Mouse (Mus musculus): ENCODE results near the gene Gm20388. TPM values are rescaled to one million over a fixed set of nuclear protein-coding genes. Genes with fewer than 3 reads are reported as not detected.
"Not testable (repeated sequence)": the region's sequence is repeated elsewhere in the genome, so short reads cannot be mapped to it uniquely, and the experiment has no call there.

Gene Gm20388
- polyA plus RNA-seq, 1 experiment from 2014 or later: not detected

GRCm38 (mm10) chr8:123181391-123181790 is 3270.8 kb downstream of the Gm20388 start:
- Histone ChIP-seq H3K9ac (no peak overlapping the region), H3K4me1 (0 out of 2 replicates have a peak, but pooled peaks cover 11% of the 10 kb centered on the region), H3K4me2 (no peak overlapping the region), H3K27me3 (replicated peaks) (peaks cover 17% of the 10 kb centered on the region; the same call in 1 of the 2 replicates), H3K27ac (no peak overlapping the region), H3K9me3 (replicated peaks) (peaks cover 15% of the 10 kb centered on the region), H3K36me3 (no peaks in the 10 kb centered on the region), H3K4me3 (no peak overlapping the region)
- ATAC-seq: peak; percentile 27
- WGBS (ENCODE audit: insufficient replicate concordance): 64% methylated on average over 3 of the region's 3 CpGs

- no peak within 1 kb of the TSS for H3K4me3 ChIP-seq
- H3K9ac ChIP-seq: no peak within 1 kb of the TSS
- no peaks in the 10 kb centered on the region for H3K9me3 ChIP-seq (replicated peaks)
- no peaks in the 10 kb centered on the region for H3K36me3 ChIP-seq
- ATAC-seq: no peak
- peaks cover 27% of the 10 kb centered on the region for H3K27me3 ChIP-seq (replicated peaks)
- no peak within 1 kb of the TSS for H3K27ac ChIP-seq
- 47% methylated on average over 19 of the region's 19 CpGs for WGBS (ENCODE audit: insufficient replicate concordance)
- no peak within 1 kb of the TSS for H3K4me2 ChIP-seq
- peaks cover 36% of the 10 kb centered on the region for H3K4me1 ChIP-seq
Observed at GRCm38 (mm10) chr8:123185566-123186409, 3275.1 kb downstream of the Gm20388 start, which contains the start of gene Dpep1. Dpep1 (plus strand) TSS chr8:123186242.

- H3K27ac ChIP-seq: no peak overlapping the region
- H3K9ac ChIP-seq: no peak overlapping the region
- ATAC-seq: no peak
- H3K27me3 ChIP-seq (replicated peaks): peaks cover 24% of the 10 kb centered on the region
- H3K4me3 ChIP-seq: no peak overlapping the region
- WGBS (ENCODE audit: insufficient replicate concordance): 71% methylated on average over 2 of the region's 2 CpGs
- H3K4me1 ChIP-seq: peaks cover 46% of the 10 kb centered on the region
- H3K4me2 ChIP-seq: no peak overlapping the region
- no peaks in the 10 kb centered on the region for H3K36me3 ChIP-seq
- no peaks in the 10 kb centered on the region for H3K9me3 ChIP-seq (replicated peaks)
Observed at GRCm38 (mm10) chr8:123188006-123188405, 3277.4 kb downstream of the Gm20388 start.

- Histone ChIP-seq H3K9ac (no peak overlapping the region), H3K36me3 (no peaks in the 10 kb centered on the region), H3K27me3 (replicated peaks) (peaks cover 28% of the 10 kb centered on the region), H3K27ac (no peak overlapping the region), H3K9me3 (replicated peaks) (no peaks in the 10 kb centered on the region), H3K4me2 (no peak overlapping the region), H3K4me3 (no peak overlapping the region), H3K4me1 (peaks cover 46% of the 10 kb centered on the region)
- ATAC-seq: no peak
- 65% methylated on average over 7 of the region's 7 CpGs for WGBS (ENCODE audit: insufficient replicate concordance)
Observed at GRCm38 (mm10) chr8:123188841-123189240, 3278.2 kb downstream of the Gm20388 start.

- Histone ChIP-seq H3K4me3 (no peak overlapping the region), H3K36me3 (no peaks in the 10 kb centered on the region), H3K27ac (no peak overlapping the region), H3K4me1 (peaks cover 41% of the 10 kb centered on the region), H3K4me2 (peak overlapping the region; percentile 5), H3K9ac (no peak overlapping the region), H3K9me3 (replicated peaks) (no peaks in the 10 kb centered on the region), H3K27me3 (replicated peaks) (peaks cover 34% of the 10 kb centered on the region)
- no peak for ATAC-seq
- WGBS (ENCODE audit: insufficient replicate concordance): 5% methylated on average over 9 of the region's 9 CpGs
Observed at GRCm38 (mm10) chr8:123190678-123191077, 3280.0 kb downstream of the Gm20388 start.

- 50% methylated on average over 8 of the region's 8 CpGs for WGBS (ENCODE audit: insufficient replicate concordance)
- Histone ChIP-seq H3K9me3 (replicated peaks) (no peaks in the 10 kb centered on the region), H3K27me3 (replicated peaks) (peaks cover 23% of the 10 kb centered on the region), H3K36me3 (no peaks in the 10 kb centered on the region), H3K27ac (no peak overlapping the region), H3K4me1 (peaks cover 42% of the 10 kb centered on the region), H3K4me2 (no peak overlapping the region), H3K4me3 (no peak overlapping the region), H3K9ac (no peak overlapping the region)
- no peak for ATAC-seq
Observed at GRCm38 (mm10) chr8:123191908-123192307, 3281.3 kb downstream of the Gm20388 start.

GRCm38 (mm10) chr8:123193771-123194170 is 3283.1 kb downstream of the Gm20388 start:
- Histone ChIP-seq H3K27me3 (replicated peaks) (peaks cover 23% of the 10 kb centered on the region), H3K9me3 (replicated peaks) (no peaks in the 10 kb centered on the region), H3K4me1 (peaks cover 47% of the 10 kb centered on the region), H3K4me3 (no peak overlapping the region), H3K9ac (no peak overlapping the region), H3K36me3 (no peaks in the 10 kb centered on the region), H3K4me2 (no peak overlapping the region), H3K27ac (no peak overlapping the region)
- WGBS (ENCODE audit: insufficient replicate concordance): 80% methylated on average over 9 of the region's 9 CpGs
- ATAC-seq: no peak

GRCm38 (mm10) chr8:123197016-123197415 is 3286.4 kb downstream of the Gm20388 start:
- not testable (repeated sequence) for H3K9ac ChIP-seq; H3K9me3 ChIP-seq (replicated peaks); H3K36me3 ChIP-seq; H3K4me3 ChIP-seq
- Histone ChIP-seq H3K4me2 (0 out of 2 replicates have a peak overlapping the region, but pooled peaks have one; percentile 5), H3K4me1 (peaks cover 20% of the 10 kb centered on the region), H3K27ac (peak overlapping the region; percentile 34; the same call in 1 of the 2 replicates), H3K27me3 (replicated peaks) (peaks cover 53% of the 10 kb centered on the region)
- WGBS (ENCODE audit: insufficient replicate concordance): 45% methylated on average over 5 of the region's 5 CpGs
- peak; percentile 73 for ATAC-seq

- H3K27ac ChIP-seq: no peak overlapping the region
- H3K27me3 ChIP-seq (replicated peaks): peaks cover 42% of the 10 kb centered on the region
- ATAC-seq: no peak
- H3K36me3 ChIP-seq: peaks cover 9% of the 10 kb centered on the region
- peaks cover 20% of the 10 kb centered on the region for H3K4me1 ChIP-seq
- H3K4me2 ChIP-seq: no peak overlapping the region
- no peaks in the 10 kb centered on the region for H3K9me3 ChIP-seq (replicated peaks)
- WGBS (ENCODE audit: insufficient replicate concordance): 53% methylated on average over 14 of the region's 14 CpGs
- no peak overlapping the region for H3K9ac ChIP-seq
- no peak overlapping the region for H3K4me3 ChIP-seq
Observed at GRCm38 (mm10) chr8:123199864-123200263, 3289.2 kb downstream of the Gm20388 start.

GRCm38 (mm10) chr8:123202288-123202687 is 3291.6 kb downstream of the Gm20388 start:
- no peak overlapping the region for H3K27ac ChIP-seq
- H3K9ac ChIP-seq: no peak overlapping the region
- WGBS (ENCODE audit: insufficient replicate concordance): 25% methylated on average over 5 of the region's 5 CpGs
- peaks cover 6% of the 10 kb centered on the region for H3K4me1 ChIP-seq
- no peaks in the 10 kb centered on the region for H3K9me3 ChIP-seq (replicated peaks)
- H3K4me3 ChIP-seq: no peak overlapping the region
- H3K27me3 ChIP-seq (replicated peaks): peaks cover 37% of the 10 kb centered on the region
- peaks cover 30% of the 10 kb centered on the region for H3K36me3 ChIP-seq
- no peak for ATAC-seq
- H3K4me2 ChIP-seq: no peak overlapping the region

- H3K27ac ChIP-seq: no peak overlapping the region
- H3K4me3 ChIP-seq: no peak overlapping the region
- no peak overlapping the region for H3K4me2 ChIP-seq
- H3K27me3 ChIP-seq (replicated peaks): peaks cover 35% of the 10 kb centered on the region
- H3K4me1 ChIP-seq: no peaks in the 10 kb centered on the region
- no peak overlapping the region for H3K9ac ChIP-seq
- 75% methylated on average over 3 of the region's 3 CpGs for WGBS (ENCODE audit: insufficient replicate concordance)
- H3K36me3 ChIP-seq: peaks cover 43% of the 10 kb centered on the region
- ATAC-seq: no peak
- no peaks in the 10 kb centered on the region for H3K9me3 ChIP-seq (replicated peaks)
Observed at GRCm38 (mm10) chr8:123203571-123203970, 3292.9 kb downstream of the Gm20388 start.

GRCm38 (mm10) chr8:123211876-123212275 is 3301.2 kb downstream of the Gm20388 start:
- 25% methylated on average over 10 of the region's 10 CpGs for WGBS (ENCODE audit: insufficient replicate concordance)
- Histone ChIP-seq H3K4me1 (peaks cover 35% of the 10 kb centered on the region), H3K4me3 (peak overlapping the region; percentile 99), H3K36me3 (peaks cover 38% of the 10 kb centered on the region), H3K27ac (peak overlapping the region; percentile 80), H3K9ac (peak overlapping the region; percentile 96), H3K4me2 (peak overlapping the region; percentile 95), H3K27me3 (replicated peaks) (peaks cover 17% of the 10 kb centered on the region), H3K9me3 (replicated peaks) (no peaks in the 10 kb centered on the region)
- no peak for ATAC-seq

All from liver, embryonic 12.5 days (tissue).